Mouse (Mus musculus): ENCODE measurements around the gene Olfr806. TPM values are rescaled to one million over a fixed set of nuclear protein-coding genes. Genes with fewer than 3 reads are reported as not detected.

Gene Olfr806
- polyA plus RNA-seq, 1 experiment: not detected

DNA sequence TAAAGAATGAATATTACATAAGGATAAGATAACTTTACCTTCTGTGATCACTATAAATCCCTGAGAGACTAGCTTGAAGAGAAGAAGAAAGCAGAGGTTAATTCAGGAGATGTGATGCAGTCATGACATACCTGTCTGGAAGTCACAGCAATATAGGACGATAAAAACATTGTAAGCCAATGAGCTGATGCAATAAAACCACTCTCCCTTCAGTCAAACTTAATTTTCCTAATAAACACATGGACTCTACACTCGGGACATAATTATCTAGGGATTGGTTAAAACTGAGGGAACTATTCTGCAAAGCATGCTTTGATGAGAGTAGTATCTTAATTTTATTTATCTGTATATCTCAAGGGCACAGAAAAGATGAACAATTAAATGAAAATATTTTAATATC, 47.5 kb downstream of the Olfr806 start, which contains the start of gene Olfr803:
Gene Olfr803, minus strand, starts transcription at position 101 of the 400 bp plus-strand sequence.
- DNase-seq (ENCODE audit: low read depth in 1 of 2, low spot score in 2 of 2): no peak
- Histone ChIP-seq H3K4me3 (ENCODE audit: extremely low read depth, insufficient read depth, insufficient read length) (no peak within 1 kb of the TSS), H3K27me3 (ENCODE audit: control insufficient read depth, insufficient read depth, low read length) (no peaks in the 10 kb centered on the region), H3K27ac (ENCODE audit: insufficient read depth, low read length) (no peak within 1 kb of the TSS), H3K4me1 (ENCODE audit: control insufficient read depth, insufficient read depth, insufficient read length) (no peaks in the 10 kb centered on the region), H3K36me3 (ENCODE audit: control insufficient read depth, insufficient read depth, low read length) (no peaks in the 10 kb centered on the region)
- TF ChIP-seq CTCF (IDR thresholded peaks at IDR 0.05; ENCODE audit: extremely low read depth, insufficient read depth, insufficient read length, insufficient replicate concordance): no peak
- TF ChIP-seq POLR2A (IDR thresholded peaks at IDR 0.05; ENCODE audit: low read depth, low read length): no peak
- WGBS: 82% methylated on average over 2 of the region's 2 CpGs

DNA sequence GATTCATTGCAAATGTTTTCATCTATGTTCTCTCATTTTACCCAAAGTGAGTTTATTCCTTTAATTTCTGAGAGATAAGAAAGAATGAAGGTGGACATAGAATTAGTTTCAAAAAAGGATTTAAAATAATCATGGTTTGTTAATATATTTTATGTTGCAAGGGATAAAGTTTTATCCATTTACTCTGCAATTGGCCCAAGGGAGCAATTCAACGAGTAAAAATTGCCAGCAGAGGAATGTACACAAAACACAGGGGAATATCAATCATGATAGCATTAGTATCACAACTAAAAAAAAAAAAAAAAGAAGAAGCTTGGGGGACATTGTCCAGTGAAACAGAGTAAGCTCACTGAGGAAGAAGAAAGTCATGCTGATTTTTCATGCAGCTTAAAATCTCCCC, 53.7 kb downstream of the Olfr806 start, which contains the start of gene Olfr802:
Gene Olfr802, minus strand, starts transcription at position 101 of the 400 bp plus-strand sequence.
- no peak within 1 kb of the TSS for H3K4me3 ChIP-seq (ENCODE audit: extremely low read depth, insufficient read depth, insufficient read length)
- no peaks in the 10 kb centered on the region for H3K36me3 ChIP-seq (ENCODE audit: control insufficient read depth, insufficient read depth, low read length)
- no peaks in the 10 kb centered on the region for H3K27me3 ChIP-seq (ENCODE audit: control insufficient read depth, insufficient read depth, low read length)
- H3K27ac ChIP-seq (ENCODE audit: insufficient read depth, low read length): no peak within 1 kb of the TSS
- 85% methylated on average over 1 of the region's 1 CpGs for WGBS
- no peaks in the 10 kb centered on the region for H3K4me1 ChIP-seq (ENCODE audit: control insufficient read depth, insufficient read depth, insufficient read length)
- no peak for TF ChIP-seq CTCF (IDR thresholded peaks at IDR 0.05; ENCODE audit: extremely low read depth, insufficient read depth, insufficient read length, insufficient replicate concordance)
- TF ChIP-seq POLR2A (IDR thresholded peaks at IDR 0.05; ENCODE audit: low read depth, low read length): no peak
- no peak for DNase-seq (ENCODE audit: low read depth in 1 of 2, low spot score in 2 of 2)

Other genes with a start within 250 kb of the Olfr806 start
- not detected in 2 replicates for gene Olfr790, start 243.4 kb downstream of the Olfr806 start, polyA plus RNA-seq (2012; rRNA removed)
- gene Olfr791, start 220.1 kb downstream of the Olfr806 start, polyA plus RNA-seq (2012; rRNA removed): not detected in 2 replicates
- not detected in 2 replicates for gene Olfr792, start 202.8 kb downstream of the Olfr806 start, polyA plus RNA-seq (2012; rRNA removed)
- not detected in 2 replicates for gene Olfr794, start 174.3 kb downstream of the Olfr806 start, polyA plus RNA-seq (2012; rRNA removed)
- gene Olfr796, start 129.4 kb downstream of the Olfr806 start, polyA plus RNA-seq (2012; rRNA removed): not detected in 2 replicates
- gene Olfr798, start 114.0 kb downstream of the Olfr806 start, polyA plus RNA-seq (2012; rRNA removed): not detected in 2 replicates
- not detected in 2 replicates for gene Olfr799, start 104.4 kb downstream of the Olfr806 start, polyA plus RNA-seq (2012; rRNA removed)
- gene Olfr800, start 84.2 kb downstream of the Olfr806 start, polyA plus RNA-seq (2012; rRNA removed): not detected in 2 replicates
- not detected in 2 replicates for gene Olfr801, start 68.1 kb downstream of the Olfr806 start, polyA plus RNA-seq (2012; rRNA removed)
- gene Olfr802, start 53.8 kb downstream of the Olfr806 start, polyA plus RNA-seq (2012; rRNA removed): not detected in 2 replicates
- gene Olfr803, start 47.6 kb downstream of the Olfr806 start, polyA plus RNA-seq (2012; rRNA removed): not detected in 2 replicates
- gene Olfr804, start 38.7 kb downstream of the Olfr806 start, polyA plus RNA-seq (2012; rRNA removed): not detected in 2 replicates
- gene Olfr805, start 12.5 kb downstream of the Olfr806 start, polyA plus RNA-seq (2012; rRNA removed): not detected in 2 replicates
- gene Olfr807, start 15.9 kb upstream of the Olfr806 start, polyA plus RNA-seq (2012; rRNA removed): not detected in 2 replicates
- gene Olfr808, start 23.6 kb upstream of the Olfr806 start, polyA plus RNA-seq (2012; rRNA removed): not detected in 2 replicates
- not detected in 2 replicates for gene Olfr809, start 32.7 kb upstream of the Olfr806 start, polyA plus RNA-seq (2012; rRNA removed)
- not detected in 2 replicates for gene Olfr810, start 53.0 kb upstream of the Olfr806 start, polyA plus RNA-seq (2012; rRNA removed)
- gene Olfr811, start 62.5 kb upstream of the Olfr806 start, polyA plus RNA-seq (2012; rRNA removed): not detected in 2 replicates
- gene Olfr812, start 104.2 kb upstream of the Olfr806 start, polyA plus RNA-seq (2012; rRNA removed): not detected in 2 replicates
- not detected in 2 replicates for gene Olfr813, start 113.4 kb upstream of the Olfr806 start, polyA plus RNA-seq (2012; rRNA removed)
- not detected in 2 replicates for gene Olfr814, start 137.9 kb upstream of the Olfr806 start, polyA plus RNA-seq (2012; rRNA removed)
- not detected in 2 replicates for gene Olfr815, start 163.9 kb upstream of the Olfr806 start, polyA plus RNA-seq (2012; rRNA removed)
- not detected in 2 replicates for gene Olfr816, start 173.7 kb upstream of the Olfr806 start, polyA plus RNA-seq (2012; rRNA removed)
- not detected in 2 replicates for gene Olfr818, start 207.2 kb upstream of the Olfr806 start, polyA plus RNA-seq (2012; rRNA removed)
- gene Olfr819, start 225.3 kb upstream of the Olfr806 start, polyA plus RNA-seq (2012; rRNA removed): not detected in 2 replicates
- gene Olfr247, start 234.2 kb upstream of the Olfr806 start, polyA plus RNA-seq (2012; rRNA removed): not detected in 2 replicates
- gene Gm10310, start 243.1 kb upstream of the Olfr806 start, polyA plus RNA-seq (2012; rRNA removed): not detected in 2 replicates

Data from spleen, adult 2 months (tissue).